Mouse (Mus musculus) spleen, postnatal 14 days (tissue): ENCODE data around the gene Pcsk2.

Experiments used
- DNase-seq, 2 experiments: peaks; one replicate each; pipeline ENCODE4 v3.0.0; 2021 to 2022; ENCODE audit warnings: low spot score in 2 of 2

The Pcsk2 gene

DNA sequence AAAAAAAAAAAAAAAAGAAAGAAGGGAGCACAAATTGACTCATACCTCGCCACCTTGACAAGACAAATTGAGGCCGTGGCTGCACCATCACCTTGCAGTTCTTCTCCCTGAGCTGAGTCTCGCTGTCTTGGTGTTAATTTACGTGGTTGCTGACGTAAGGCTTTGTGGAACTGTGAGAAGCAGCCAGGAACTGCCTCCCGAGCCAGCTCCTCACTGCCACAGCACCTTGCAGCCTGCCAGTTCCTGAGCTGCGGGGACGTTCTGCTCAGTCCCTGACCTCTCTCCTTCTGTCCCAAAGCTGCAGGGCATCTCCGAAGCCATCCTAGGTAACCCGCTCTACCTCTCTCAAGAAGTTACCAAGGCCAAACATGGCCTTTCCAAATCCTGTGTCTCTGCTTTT, 186.5 kb downstream of the Pcsk2 start:
- DNase-seq: no peak

DNA sequence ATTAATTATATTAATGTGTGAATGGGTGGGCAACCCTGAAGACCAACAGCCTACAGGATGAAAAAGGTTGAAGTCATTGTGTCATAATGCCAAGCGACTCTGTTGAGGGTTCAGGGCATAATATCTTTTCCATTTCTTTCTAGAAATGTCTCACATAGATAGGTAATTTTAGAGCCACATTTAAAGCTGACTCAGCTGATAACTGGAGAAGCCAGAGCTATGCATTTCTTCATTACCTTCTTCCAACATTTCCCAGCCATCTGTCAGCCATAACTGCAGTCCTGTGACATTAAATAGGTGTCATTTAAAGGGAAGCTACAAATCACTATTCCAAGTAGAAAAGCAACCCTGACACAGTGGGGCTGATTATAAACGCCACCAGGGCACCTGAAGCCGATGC, 189.5 kb downstream of the Pcsk2 start:
- DNase-seq: no peak

- no peak for DNase-seq
Measured at GRCm38 (mm10) chr2:143739475-143740226, 193.7 kb downstream of the Pcsk2 start.

- no peak for DNase-seq
Measured at GRCm38 (mm10) chr2:143742436-143742835, 196.5 kb downstream of the Pcsk2 start.

GRCm38 (mm10) chr2:143743081-143743480, 197.1 kb downstream of the Pcsk2 start:
- DNase-seq: no peak

GRCm38 (mm10) chr2:143752051-143752788, 206.3 kb downstream of the Pcsk2 start:
- DNase-seq: no peak

DNA sequence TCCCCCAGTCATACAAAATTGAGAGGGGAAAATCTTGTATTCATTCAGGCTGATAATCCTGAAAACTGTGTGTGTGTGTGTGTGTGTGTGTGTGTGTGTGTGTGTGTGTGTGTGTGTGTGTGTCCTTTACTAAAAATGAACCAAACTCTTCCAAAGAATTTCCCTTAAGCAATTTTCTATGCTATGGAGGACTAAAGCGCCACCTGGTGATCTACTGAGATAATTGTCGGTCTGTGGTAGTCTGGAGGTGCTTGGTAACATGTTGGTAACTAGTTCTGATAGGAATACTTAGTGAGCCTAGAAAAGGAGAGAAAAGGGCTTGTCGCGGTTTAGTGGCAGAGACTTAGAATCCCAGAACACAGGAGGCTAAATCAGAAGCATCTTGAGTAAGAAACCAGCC, 230.5 kb downstream of the Pcsk2 start:
- no peak for DNase-seq

GRCm38 (mm10) chr2:143780310-143780709, 234.4 kb downstream of the Pcsk2 start:
- no peak for DNase-seq

- no peak for DNase-seq
Measured at GRCm38 (mm10) chr2:143789911-143790310, 244.0 kb downstream of the Pcsk2 start.

DNA sequence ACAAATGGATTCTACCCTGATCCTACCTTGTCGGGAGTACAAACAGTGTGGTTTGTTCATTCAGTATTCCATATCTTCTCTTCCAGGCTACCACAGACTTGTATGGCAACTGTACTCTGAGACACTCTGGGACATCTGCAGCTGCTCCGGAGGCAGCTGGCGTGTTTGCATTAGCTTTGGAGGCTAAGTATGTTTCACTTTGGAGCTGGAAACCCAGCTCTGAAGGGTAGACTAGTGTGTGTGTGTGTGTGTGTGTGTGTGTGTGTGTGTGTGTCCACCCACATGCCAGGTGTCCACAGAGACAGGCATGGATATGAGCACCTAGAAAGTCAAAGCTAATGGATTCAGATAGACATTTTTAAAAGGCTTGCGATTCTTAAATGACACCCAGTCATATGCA, 249.9 kb downstream of the Pcsk2 start:
- DNase-seq: no peak

GRCm38 (mm10) chr2:143796335-143797013, 250.5 kb downstream of the Pcsk2 start:
- DNase-seq: no peak

GRCm38 (mm10) chr2:143801097-143801496, 255.1 kb downstream of the Pcsk2 start:
- no peak for DNase-seq

DNA sequence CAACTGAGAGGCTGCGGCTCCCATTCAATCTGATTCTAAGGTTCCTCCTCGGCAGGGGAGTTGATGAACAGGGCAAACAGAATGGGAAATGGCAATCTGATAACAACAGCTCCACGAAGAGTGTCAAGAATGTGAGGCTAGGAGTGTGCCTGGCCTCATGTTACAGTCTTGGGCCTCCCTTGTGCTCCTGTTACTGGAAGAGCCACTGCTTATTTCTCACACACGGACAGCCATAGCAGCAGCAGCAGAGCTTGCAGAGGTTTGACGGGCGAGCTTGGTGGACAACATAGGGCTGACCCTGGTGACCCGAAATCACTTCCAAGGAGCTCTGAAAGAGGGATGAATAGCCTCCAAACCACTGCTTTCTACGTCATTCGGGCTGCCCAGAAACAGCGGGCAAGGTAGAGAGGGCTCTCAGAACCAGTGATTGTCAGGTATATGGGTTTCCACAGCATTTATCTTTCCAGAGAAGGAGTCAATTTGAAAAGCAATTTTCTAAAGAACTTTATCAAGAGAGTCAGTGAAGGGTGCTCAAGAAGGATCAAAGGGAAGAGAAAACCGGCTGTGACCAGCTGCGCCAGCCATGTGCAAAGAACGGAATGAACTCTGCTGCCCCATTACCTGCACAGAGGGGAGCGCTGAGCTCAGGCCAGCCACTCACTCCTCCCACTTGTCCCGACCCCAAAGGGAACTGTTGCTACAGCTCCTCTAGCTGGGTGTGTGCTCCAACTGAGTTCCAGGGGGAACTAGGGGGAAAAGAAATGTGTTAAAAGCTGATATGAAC, 260.4 kb downstream of the Pcsk2 start:
- no peak for DNase-seq

GRCm38 (mm10) chr2:143806924-143807664, 261.1 kb downstream of the Pcsk2 start:
- DNase-seq: no peak

GRCm38 (mm10) chr2:143808789-143809188, 262.8 kb downstream of the Pcsk2 start:
- no peak for DNase-seq

DNA sequence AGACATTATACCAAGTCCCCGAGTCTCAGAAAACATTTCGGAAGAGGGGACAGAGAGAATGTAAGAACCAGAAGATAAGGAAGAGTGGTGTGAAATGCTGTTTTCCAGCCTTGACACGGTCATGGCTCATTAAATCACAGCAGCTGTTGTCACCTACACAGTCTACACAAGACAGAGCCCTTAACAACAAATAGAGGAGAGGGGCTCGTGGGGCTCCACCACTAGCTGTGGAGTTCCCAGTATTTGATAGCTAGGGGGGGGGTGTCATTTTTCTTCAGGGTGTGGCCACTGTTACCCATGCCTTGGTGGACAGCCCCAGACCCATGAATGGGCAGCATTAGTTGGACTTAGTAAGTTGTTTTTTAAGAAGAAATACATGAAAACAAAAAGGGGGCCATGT, 266.3 kb downstream of the Pcsk2 start:
- no peak for DNase-seq

- DNase-seq: no peak
Measured at GRCm38 (mm10) chr2:143813461-143813860, 267.5 kb downstream of the Pcsk2 start.

- DNase-seq: no peak
Measured at GRCm38 (mm10) chr2:143831645-143832044, 285.7 kb downstream of the Pcsk2 start.

GRCm38 (mm10) chr2:143832721-143833120, 286.8 kb downstream of the Pcsk2 start:
- DNase-seq: no peak

GRCm38 (mm10) chr2:143834082-143834481, 288.1 kb downstream of the Pcsk2 start:
- DNase-seq: no peak

DNA sequence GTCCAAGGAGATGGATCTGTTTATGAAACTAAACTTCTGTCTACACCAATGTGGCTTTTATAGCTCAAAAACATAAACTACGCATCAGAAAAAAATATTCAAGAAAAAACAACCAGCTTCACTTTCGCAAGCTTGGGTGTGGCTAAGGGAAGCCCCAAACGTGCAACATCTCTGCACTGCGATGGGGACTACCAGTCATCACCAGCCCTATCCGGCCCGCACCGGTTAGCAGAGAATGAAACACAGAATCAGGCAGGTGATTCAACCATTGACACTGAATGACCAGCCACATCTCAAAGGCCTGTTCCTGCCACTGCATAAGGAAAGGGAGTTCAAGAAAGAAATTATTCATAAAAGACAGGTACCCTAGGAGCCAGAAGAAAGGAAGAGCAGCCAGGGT, 289.9 kb downstream of the Pcsk2 start:
- DNase-seq: no peak
